ENCODE assay signal across 8 mouse cellular contexts in genomic region chr11:116432593-116433355, GRCm38 (mm10). TPM values are rescaled to one million over a fixed set of nuclear protein-coding genes. Genes with fewer than 3 reads are reported as not detected.
DNase-seq lines count a peak whose midpoint lies in the region; ATAC-seq and TF ChIP-seq lines count a peak whose summit lies in the region.

No protein-coding gene starts in this region.

- no peaks in the 10 kb centered on the region for H3K9me3 ChIP-seq in embryonic facial prominence, embryonic 13.5 days

- peaks cover 45% of the 10 kb centered on the region for H3K4me1 ChIP-seq in embryonic facial prominence, embryonic 13.5 days

- TF ChIP-seq CTCF in left cerebral cortex, adult 2 months (IDR thresholded peaks at IDR 0.05) = no peak
- no peak for TF ChIP-seq CTCF in gastrocnemius, adult 2 months (IDR thresholded peaks at IDR 0.05)

- DNase-seq in frontal cortex, postnatal 14 days (ENCODE audit: low spot score in 2 of 2) = no peak
- peak; percentile 43 to 92 for DNase-seq in left cerebral cortex, postnatal 25 days (ENCODE audit: low spot score in 2 of 2)
- DNase-seq in left cerebral cortex, adult 2 months (ENCODE audit: extremely low spot score in 1 of 2, low spot score in 2 of 2) = no peak
- no peak for DNase-seq in urinary bladder, postnatal 10 days (ENCODE audit: low spot score)
- DNase-seq in gastrocnemius, adult 2 months = no peak

- WGBS in embryonic facial prominence, embryonic 13.5 days = 47% methylated on average over 8 of the region's 8 CpGs
- 91% methylated on average over 6 of the region's 8 CpGs for WGBS in macrophage (ENCODE audit: missing documents)

- peaks cover 14% of the 10 kb centered on the region for H3K36me3 ChIP-seq in embryonic facial prominence, embryonic 13.5 days
- H3K36me3 ChIP-seq in macrophage (ENCODE audit: inconsistent target) = no peaks in the 10 kb centered on the region

- H3K4me3 ChIP-seq in left cerebral cortex, adult 2 months = no peak overlapping the region
- H3K4me3 ChIP-seq in embryonic facial prominence, embryonic 13.5 days = no peak overlapping the region
- peak overlapping the region; percentile 10; the same call in 1 of the 2 replicates for H3K4me3 ChIP-seq in macrophage (ENCODE audit: inconsistent target)
- no peak overlapping the region for H3K4me3 ChIP-seq in gastrocnemius, adult 2 months

- ATAC-seq in frontal cortex, adult (ENCODE audit: low TSS enrichment) = peak; percentile 58; the same call in 1 of the 2 replicates
- no peak for ATAC-seq in embryonic facial prominence, embryonic 13.5 days (ENCODE audit: insufficient number of reproducible peaks, insufficient read depth, low FRiP score, low TSS enrichment, low read depth)

- no peaks in the 10 kb centered on the region for H3K27me3 ChIP-seq in embryonic facial prominence, embryonic 13.5 days

- H3K79me2 ChIP-seq in macrophage (ENCODE audit: inconsistent target) = peaks cover 24% of the 10 kb centered on the region

- no peak overlapping the region for H3K9ac ChIP-seq in embryonic facial prominence, embryonic 13.5 days

- H3K27ac ChIP-seq in left cerebral cortex, adult 2 months = no peak overlapping the region
- H3K27ac ChIP-seq in embryonic facial prominence, embryonic 13.5 days = peak overlapping the region; percentile 51; the same call in 1 of the 2 replicates
- H3K27ac ChIP-seq in macrophage = peak overlapping the region; percentile 60
- no peak overlapping the region for H3K27ac ChIP-seq in gastrocnemius, adult 2 months

- H3K4me2 ChIP-seq in embryonic facial prominence, embryonic 13.5 days = peak overlapping the region; percentile 68

- intact Hi-C loops in left cerebral cortex, postnatal 25 days (cut with DNase I) = no loop called here
- intact Hi-C loops in left cerebral cortex, adult 2 months (cut with DNase I) = loop anchor here (1.0 kb wide), 1 partner anchor 19 kb away; the partner anchor contains the start of gene Rnf157
- intact Hi-C loops in gastrocnemius, adult 2 months (cut with DNase I) = loop anchor here (5.0 kb wide), 1 partner anchor 35 kb away; no protein-coding TSS in a partner anchor

RNA-seq across cellular contexts. Expression of gene Ubald2, which starts 1.1 kb away (rescaled TPM):
- 10 to 100 TPM; 31.3 to 33.7 TPM for total RNA-seq in left cerebral cortex, postnatal 25 days (2021)
- 10 to 100 TPM; 27.2 to 28.0 TPM for total RNA-seq in left cerebral cortex, adult 2 months (2021)
- 26.4 and 35.2 TPM in 2 replicates for polyA plus RNA-seq in embryonic facial prominence, embryonic 13.5 days (2015; fragmentation: Nextera tagmentation; extraction: Ambion mirVana)
- total RNA-seq in macrophage (2018; cell fraction: chromatin; rRNA removed) = 10 to 100 TPM in 7 of 26 experiments, 1 to 10 TPM in 17, under 1 TPM in 2; 0.62 to 15.1 (median 5.9) TPM
- 10 to 100 TPM; 22.3 to 37.2 (median 29.0) TPM for total RNA-seq in macrophage (2018; cell fraction: cytosol; rRNA removed)
- 10 to 100 TPM in 12 of 26 experiments, 1 to 10 TPM in 14; 3.3 to 22.5 (median 9.6) TPM for total RNA-seq in macrophage (2018; cell fraction: nucleus; rRNA removed)
- 18.0 to 34.4 TPM (median 27.5 TPM) in 3 replicates for polyA plus RNA-seq in macrophage (2018)
- 10 to 100 TPM; 38.7 to 50.9 TPM for total RNA-seq in gastrocnemius, adult 2 months (2021)

RNA-seq across cellular contexts. Expression of gene Rnf157, which starts 19.9 kb away (rescaled TPM):
- 100 to 1,000 TPM; 252 to 278 TPM for total RNA-seq in left cerebral cortex, postnatal 25 days (2021)
- 100 to 1,000 TPM; 256 to 285 TPM for total RNA-seq in left cerebral cortex, adult 2 months (2021)
- polyA plus RNA-seq in embryonic facial prominence, embryonic 13.5 days (2015; fragmentation: Nextera tagmentation; extraction: Ambion mirVana) = 10.2 and 16.5 TPM in 2 replicates
- 10 to 100 TPM in 22 of 26 experiments, 1 to 10 TPM in 4; 3.1 to 61.4 (median 29.3) TPM for total RNA-seq in macrophage (2018; cell fraction: chromatin; rRNA removed)
- 10 to 100 TPM; 10.5 to 18.6 (median 14.5) TPM for total RNA-seq in macrophage (2018; cell fraction: cytosol; rRNA removed)
- total RNA-seq in macrophage (2018; cell fraction: nucleus; rRNA removed) = 10 to 100 TPM in 20 of 26 experiments, 1 to 10 TPM in 6; 6.5 to 53.5 (median 18.2) TPM
- 12.1 to 23.4 TPM (median 14.0 TPM) in 3 replicates for polyA plus RNA-seq in macrophage (2018)
- 10 to 100 TPM; 24.3 to 32.0 TPM for total RNA-seq in gastrocnemius, adult 2 months (2021)

RNA-seq across cellular contexts. Expression of gene Qrich2, which starts 33.3 kb away (rescaled TPM):
- not detected for total RNA-seq in left cerebral cortex, postnatal 25 days (2021)
- under 1 TPM in 1 of 2 experiments, not detected in 1; 0.16 TPM for total RNA-seq in left cerebral cortex, adult 2 months (2021)
- 0.19 and 0.55 TPM in 2 replicates for polyA plus RNA-seq in embryonic facial prominence, embryonic 13.5 days (2015; fragmentation: Nextera tagmentation; extraction: Ambion mirVana)
- not detected for total RNA-seq in macrophage (2018; cell fraction: chromatin; rRNA removed)
- total RNA-seq in macrophage (2018; cell fraction: cytosol; rRNA removed) = not detected
- total RNA-seq in macrophage (2018; cell fraction: nucleus; rRNA removed) = under 1 TPM in 3 of 26 experiments, not detected in 23; 0.12 to 0.58 (median 0.17) TPM
- polyA plus RNA-seq in macrophage (2018) = not detected in 3 replicates
- under 1 TPM in 1 of 2 experiments, not detected in 1; 0.06 TPM for total RNA-seq in gastrocnemius, adult 2 months (2021)

Comparison
In these comparisons a context has a peak if more than half of its experiments do, and no peak if none do; other contexts are left out.
1. DNase-seq: peak in left cerebral cortex, postnatal 25 days (2 of 2); none in frontal cortex, postnatal 14 days (0 of 2), left cerebral cortex, adult 2 months (0 of 2), urinary bladder, postnatal 10 days (single experiment) and gastrocnemius, adult 2 months (single experiment).
2. H3K27ac ChIP-seq: peak in embryonic facial prominence, embryonic 13.5 days (single experiment) and macrophage (single experiment); none in left cerebral cortex, adult 2 months (single experiment) and gastrocnemius, adult 2 months (single experiment).
3. RNA of gene Rnf157, which starts 19.9 kb away (total RNA-seq): 256 to 285 TPM in left cerebral cortex, adult 2 months and 252 to 278 TPM in left cerebral cortex, postnatal 25 days; 24.3 to 32.0 TPM in gastrocnemius, adult 2 months; every median in the first group is over 4 times any median in the second.